Mouse (Mus musculus): ENCODE results near the gene Cul5.
A peak's percentile ranks its signal among the peaks of the same experiment; 100 is the strongest.

The Cul5 gene

DNA sequence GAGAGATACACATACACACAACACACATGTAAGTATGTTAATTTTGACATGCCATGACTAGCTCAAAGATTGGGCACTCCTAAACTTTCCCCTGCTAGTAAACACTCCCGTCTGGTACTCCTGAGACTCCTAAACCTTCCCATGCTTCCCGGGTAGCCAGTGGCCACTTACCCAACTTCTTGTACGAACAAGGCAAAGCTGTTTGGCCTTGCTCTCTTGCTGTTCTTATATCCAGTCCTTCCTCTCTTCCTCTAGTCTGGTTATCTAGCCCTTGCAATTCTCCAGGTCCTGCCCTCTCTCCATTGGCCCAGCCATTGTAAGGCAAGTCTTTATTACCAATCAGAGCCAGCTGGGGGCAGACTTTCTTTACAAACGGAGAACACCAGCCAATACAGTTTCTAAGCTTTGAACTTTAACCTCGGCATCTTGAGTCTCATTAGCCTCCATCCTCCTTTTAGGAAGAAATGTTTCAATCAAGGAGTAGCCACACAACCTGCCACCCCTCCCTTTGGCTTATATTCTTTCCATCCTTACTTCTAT is at the start of gene Cul5:
Gene Cul5, minus strand, starts transcription at position 335 of the 540 bp plus-strand sequence.
- DNase-seq (ENCODE audit: low spot score in 2 of 2): peak; percentile 13 to 60

DNA sequence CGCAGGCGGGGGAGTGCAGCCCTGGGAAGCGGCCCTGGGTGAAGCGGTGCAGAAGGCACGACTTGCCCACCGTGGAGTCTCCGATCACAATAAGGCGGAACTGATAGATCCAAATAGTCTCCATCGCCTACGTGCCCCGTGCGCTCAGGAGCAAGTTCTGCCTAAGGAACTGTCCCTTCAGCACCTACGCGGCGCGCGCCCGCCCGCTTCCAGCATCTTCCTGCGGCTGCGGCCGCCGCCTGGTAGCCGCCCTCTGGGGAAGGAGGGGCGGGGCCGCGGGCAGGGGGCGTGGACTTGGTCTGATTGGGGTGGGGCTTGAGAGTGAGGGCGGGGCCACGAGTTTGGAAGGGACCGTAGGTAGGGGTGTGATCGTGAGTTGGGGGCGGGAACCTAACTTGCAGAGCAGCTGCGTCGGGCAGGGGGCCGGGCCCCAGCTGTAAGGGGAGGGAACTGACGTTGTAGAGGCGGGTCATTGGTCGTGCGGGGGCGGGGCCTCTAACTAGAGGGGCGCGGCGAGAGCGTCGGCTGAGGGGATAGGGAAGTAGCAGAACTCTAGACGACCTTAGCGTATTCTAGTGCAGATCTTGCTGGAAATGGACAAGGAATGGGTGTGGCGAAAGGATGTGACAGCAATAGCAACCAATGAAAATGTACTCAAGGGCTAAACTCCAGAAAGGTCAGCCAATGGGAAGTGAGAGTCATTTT is 36.3 kb upstream of the Cul5 start, which contains the start of gene Rab39:
Gene Rab39, minus strand, starts transcription at position 241 of the 705 bp plus-strand sequence.
- DNase-seq (ENCODE audit: low spot score in 2 of 2): peak; percentile 72 to 89

DNA sequence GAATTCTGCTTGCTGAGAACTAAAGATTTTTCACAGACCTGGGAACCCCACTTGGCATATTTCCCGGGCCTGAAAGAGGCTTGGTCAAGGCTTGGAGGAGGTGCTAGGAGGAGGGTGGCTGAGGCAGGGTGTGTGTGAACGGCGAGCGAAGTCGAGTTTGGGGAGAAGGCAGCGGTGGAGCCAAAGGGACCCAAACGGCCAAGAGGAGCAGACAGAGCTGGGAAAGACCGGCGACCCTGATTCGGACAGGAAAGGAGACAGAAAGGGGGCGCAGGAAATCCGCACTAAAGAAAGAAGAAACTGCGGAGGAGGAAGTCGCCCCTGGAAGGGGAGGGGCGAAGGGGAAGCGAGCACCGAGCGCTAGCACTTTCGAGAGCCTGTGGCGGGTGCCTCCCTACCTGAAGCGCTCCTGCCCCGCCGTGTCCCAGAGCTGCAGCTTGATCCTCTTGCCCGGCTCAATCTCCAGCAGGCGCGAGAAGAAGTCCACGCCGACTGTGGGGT is 35.7 kb upstream of the Cul5 start:
- peak in 1 of 2 experiments; percentile 58 for DNase-seq (ENCODE audit: low spot score in 2 of 2)

DNA sequence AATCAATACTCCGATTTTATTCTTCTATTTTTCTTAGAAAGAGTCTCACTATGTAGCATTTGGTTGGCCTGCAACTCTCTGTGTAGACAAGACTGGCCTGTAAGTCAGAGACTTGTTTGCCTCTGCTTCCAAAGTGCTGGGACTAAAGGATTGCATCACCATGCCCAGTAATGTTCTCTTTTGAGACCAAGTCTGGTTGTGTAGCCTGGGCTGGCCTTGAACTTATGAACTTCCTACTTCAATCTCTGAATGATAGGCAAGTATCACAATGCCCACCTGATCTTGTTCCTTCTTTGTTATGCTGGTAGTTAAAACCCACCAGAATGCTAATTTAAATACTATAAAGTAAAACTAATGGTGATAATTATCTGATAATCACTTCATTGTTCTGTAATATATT is 33.2 kb upstream of the Cul5 start:
- DNase-seq (ENCODE audit: low spot score in 2 of 2): no peak

DNA sequence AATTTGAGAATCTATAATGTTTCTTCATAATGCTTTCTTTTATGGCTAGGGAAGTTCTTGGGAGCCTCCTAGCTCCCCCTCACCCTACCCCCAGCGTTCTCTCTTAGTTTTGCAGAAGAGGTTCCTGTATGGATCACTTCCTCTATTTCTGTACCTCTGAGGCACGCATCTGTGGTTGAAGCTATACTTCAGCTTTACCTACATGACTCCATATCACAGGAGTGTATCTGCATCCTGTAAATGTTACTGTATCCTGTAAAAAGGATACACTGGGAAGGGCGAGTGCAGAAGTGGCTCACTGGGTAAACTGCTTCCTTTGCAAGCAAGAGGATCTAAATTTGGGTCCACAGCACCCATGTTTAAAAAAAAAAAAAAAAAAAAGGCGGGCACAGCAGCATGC is 30.7 kb upstream of the Cul5 start:
- peak in 1 of 2 experiments; percentile 13 for DNase-seq (ENCODE audit: low spot score in 2 of 2)

DNA sequence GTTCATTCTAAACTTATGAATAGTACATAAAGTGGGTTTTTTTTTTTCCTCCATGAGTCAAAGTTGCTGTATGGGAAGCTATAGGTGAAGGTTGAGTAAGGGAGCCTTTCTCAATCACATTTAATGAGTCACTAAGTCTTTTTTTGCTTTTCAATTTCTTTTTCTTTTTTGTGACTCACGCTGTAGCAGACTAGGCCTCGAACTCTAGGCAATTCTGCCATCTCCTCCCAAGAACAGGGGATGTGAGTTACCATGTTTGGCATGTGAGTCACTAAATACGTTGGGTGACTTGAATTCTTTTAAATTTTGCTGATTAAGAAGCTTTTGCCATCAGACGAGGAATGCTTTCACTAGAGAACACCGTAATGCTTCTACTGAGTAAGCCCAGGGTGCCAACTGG is 26.0 kb upstream of the Cul5 start:
- DNase-seq (ENCODE audit: low spot score in 2 of 2): no peak

DNA sequence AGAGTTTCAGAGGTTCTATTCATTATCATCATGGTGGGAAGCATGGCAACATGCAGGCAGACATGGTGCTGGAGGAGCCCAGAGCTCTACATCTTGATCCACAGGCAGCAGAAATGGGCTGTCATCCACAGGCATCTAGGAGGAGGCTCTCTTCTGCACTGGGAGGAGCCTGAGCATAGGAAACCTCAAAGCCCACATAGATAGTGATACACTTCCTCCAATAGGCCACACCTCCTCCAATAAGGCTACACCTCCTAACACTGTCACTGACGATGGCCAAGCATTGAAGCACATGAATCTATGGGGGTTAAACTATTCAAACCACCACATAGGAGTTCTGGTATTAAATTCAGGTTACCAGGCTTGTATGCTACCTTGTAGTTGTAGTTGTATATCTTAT is 23.9 kb upstream of the Cul5 start:
- peak in 1 of 2 experiments; percentile 6 for DNase-seq (ENCODE audit: low spot score in 2 of 2)

DNA sequence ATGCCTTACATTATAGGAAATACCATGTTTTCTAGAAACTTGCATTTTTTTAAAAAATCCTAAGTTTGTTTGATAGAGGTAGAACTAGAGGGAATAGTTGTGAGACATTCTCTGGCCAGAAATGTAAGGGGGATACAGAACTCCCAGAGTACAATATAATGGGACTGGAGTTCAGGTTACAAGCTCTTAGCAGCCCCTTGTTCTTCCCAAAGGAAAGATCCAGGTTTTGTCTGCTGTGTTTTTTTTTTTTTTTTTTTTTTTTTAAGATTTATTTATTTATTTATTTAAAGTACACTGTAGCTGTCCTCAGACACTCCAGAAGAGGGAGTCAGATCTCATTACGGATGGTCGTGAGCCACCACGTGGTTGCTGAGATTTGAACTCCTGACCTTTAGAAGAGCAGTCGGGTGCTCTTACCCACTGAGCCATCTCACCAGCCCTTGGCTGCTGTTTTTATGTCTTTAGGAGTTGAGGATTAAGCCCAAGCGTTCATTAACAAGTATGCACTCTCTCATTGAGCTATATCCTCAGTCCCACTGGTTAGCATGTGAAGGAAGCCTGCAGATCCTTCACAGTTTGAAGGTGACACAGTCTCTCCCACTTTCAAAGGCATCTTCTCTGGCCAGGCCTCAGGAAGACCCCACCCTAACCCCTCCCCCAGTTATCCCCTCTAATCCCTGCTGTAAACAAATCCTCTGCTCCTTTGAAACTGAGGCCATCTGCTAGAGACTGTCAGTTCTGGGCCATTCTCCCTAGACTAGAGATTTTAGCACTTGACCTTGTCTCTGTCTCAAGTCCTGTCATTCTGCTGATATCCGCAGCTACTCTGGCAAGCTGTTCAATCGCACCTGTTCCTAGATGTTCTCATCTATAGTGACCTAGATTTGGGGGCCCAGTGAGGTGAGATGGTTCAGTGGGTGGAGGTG is 22.2 kb upstream of the Cul5 start:
- no peak for DNase-seq (ENCODE audit: low spot score in 2 of 2)

DNA sequence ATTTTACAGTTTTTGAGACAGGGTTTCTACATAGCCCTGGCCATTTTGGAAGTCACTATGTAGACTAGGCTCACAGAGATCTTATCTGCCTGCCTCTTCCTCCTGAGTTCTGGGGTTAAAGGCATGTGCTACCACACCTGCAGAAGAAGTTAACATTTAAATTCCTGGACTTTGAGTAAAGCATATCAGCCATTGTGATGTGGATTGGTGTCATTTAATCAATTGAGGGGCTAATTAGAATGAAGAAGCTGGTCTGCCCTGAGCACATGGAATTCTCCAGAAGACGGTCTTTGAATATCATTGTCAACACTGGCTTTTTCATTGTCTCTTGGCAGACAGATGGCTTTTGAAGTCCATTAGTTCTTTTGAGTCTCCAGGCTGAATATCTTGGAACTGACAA is 11.0 kb upstream of the Cul5 start:
- no peak for DNase-seq (ENCODE audit: low spot score in 2 of 2)

DNA sequence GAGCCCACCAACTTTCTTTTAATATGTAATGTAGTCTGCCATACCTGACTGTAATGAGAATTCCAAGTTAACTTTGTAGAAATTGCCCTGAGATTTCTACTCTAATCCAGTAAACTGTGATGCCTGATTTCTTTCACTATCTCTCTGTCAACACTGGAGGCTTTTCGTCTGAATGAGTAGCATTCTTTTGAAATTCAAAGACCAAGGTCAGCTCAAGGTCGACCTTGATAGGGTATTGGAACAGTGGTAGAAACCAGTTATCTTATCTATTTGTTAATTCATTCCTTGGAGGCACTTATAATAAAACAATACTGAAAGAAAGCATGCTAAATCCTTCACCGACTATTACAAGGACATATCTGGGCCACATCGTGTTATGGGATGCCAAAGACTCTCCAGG is 7.1 kb upstream of the Cul5 start:
- DNase-seq (ENCODE audit: low spot score in 2 of 2): no peak

DNA sequence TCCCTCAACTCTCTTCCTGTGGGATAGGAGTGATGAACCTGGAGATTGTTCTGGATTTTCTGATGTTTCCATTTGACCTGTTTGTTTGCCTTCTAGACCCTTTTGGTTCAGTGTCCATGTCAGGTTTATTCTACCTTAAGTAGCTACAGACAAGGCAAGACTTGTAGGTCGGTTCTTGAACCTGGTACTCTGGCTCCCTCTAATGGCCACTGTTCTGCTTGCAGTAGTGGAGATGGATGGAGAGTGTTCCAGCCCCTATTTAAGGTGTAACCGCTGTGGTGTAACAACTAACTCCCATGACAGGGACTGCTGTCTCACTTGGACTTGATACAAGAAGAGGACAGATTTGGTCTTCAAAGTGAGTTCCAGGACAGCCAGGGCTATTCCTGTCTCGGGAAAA is 3.8 kb upstream of the Cul5 start:
- DNase-seq (ENCODE audit: low spot score in 2 of 2): peak; percentile 70 to 81

DNA sequence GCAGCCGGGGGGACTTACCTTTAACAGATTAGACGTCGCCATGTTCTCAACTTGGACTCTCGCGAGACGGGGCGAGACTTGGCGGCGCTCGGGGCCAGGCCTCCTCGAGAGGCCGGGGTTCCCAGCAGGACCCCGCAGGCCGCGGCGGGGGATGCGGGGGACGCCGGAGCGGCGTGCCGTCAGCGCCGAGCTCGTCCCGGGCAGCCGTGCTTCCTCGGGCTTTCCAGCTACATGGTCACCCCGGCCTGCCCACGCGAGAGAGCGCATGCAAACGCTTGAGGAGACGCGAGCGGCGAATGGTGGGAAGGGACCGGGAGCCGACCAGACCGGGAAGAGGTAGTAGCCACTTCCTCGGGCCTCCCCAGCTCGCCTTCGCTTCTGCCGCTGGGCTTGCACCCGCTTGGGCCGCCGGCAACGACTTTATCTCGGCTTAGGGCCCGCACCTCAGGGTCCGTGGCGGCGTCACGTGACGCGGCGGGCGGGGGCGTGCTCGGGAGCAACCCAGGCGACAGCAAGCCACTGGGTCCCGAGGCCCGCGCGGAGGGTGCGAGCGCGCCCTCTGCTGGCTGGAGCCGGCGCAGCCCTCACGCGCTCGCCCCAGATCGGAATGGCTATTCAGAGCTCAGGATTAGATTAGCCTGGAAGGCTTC is 2.7 kb downstream of the Cul5 start:
- peak; percentile 93 to 94 for DNase-seq (ENCODE audit: low spot score in 2 of 2)

DNA sequence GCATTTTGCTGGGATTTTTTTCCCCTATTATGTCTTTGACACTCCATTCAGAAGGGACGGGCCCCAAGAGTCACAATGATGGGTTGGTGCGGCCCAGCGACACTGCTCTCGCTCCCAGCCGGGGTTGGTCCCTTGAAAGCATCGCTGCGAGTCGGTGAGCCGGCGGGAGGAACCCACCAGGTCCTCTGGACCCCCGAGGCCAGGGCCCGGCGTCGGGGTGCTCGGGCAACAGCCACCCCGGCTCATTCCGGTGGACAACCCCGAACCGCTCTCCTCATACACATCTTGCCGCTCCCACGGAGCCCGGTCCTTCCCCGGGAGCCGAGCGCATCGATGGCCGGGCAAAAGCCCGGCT is 3.2 kb downstream of the Cul5 start:
- no peak for DNase-seq (ENCODE audit: low spot score in 2 of 2)

DNA sequence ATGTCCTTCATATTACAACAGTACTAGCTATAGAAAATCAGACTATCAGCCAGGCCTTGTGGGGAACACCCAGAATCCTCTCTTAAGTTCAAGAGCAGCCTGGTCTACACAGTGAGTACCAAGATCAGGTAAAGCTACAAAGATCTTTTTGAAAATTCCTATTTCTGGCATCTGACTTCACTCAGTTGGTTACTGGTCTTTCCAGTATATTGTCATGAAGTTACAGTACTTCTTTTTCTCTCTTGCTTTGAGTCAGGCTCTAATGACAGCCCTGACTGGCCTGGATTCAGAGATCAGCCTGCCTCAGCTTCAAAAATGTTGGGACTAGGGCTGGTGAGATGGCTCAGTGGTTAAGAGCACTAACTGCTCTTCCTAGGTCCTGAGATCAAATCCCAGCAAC is 4.4 kb downstream of the Cul5 start:
- DNase-seq (ENCODE audit: low spot score in 2 of 2): no peak

DNA sequence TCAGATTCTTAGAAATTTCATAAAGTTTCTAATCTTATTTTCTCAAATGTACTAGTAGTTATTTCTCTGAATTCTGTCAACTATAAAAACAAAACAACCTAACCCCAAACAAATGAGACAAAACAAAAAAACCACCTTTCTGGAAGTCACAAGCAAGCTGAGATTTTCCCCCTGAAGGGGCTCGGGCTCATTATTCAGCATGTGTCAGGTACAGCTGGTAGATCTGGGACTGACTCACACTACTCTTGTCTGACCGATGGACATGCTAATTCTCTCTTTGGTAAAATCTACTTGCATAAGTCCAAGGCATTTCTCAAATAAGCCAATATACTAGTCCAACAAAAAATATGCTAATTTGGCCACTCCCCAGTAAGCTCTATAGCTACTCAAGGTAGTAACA is 5.0 kb downstream of the Cul5 start:
- DNase-seq (ENCODE audit: low spot score in 2 of 2): no peak

DNA sequence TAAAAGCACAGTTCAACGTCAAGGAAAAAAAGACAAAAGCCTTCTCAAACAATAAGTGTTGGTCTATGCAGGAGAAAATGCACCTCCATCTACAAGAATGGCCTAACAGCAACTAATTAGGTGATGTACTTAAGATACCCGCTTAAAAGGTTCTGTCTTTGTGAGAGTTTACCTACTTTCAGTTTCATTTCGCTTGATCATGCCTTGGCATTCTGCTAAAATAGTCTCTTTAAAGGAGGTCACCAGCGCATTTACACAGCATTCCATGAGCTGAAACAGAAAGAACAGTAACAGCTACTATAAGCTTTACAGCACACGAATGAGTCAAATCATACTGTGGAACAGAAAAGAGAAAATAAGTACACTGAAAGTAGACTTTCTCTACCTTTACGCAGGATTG is 35.0 kb downstream of the Cul5 start:
- DNase-seq (ENCODE audit: low spot score in 2 of 2): no peak

DNA sequence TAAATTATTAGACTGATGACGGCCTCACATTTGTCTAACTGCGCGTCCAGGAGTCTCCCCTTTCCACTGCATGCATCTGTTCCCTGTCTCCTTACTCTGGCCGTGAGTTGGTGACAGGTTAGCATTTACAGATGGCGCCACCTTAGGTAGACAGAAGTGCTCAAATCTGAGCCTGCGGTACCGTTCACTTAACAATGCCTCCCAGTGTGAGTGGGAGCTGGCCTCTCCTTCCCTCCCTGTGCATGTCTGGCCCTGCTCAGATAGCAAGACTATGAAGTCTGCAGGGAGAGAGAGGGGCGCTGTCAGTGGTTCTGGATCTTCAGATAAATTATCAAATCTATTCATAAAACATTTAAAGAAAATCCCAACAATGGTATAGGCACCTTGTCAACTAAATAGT is 54.6 kb downstream of the Cul5 start:
- DNase-seq (ENCODE audit: low spot score in 2 of 2): no peak

DNA sequence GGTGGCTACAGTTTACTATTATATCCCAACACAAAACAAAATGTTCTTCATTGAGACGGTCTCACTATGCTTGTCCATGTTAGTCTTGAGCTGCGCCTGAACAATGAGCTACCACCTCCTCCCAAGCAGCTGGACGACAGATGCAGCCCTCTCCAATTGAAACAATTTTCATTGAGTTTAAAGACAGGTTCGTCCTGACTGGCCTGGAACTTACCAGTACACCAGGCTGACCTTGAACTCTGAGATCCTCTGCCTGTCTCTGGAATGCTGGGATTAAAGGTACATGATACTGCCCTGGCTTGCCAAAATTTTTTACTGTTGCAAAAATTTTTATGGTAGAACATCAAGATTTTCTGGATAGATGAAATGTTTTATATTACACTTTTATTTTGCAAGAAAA is 55.5 kb downstream of the Cul5 start:
- no peak for DNase-seq (ENCODE audit: low spot score in 2 of 2)

DNA sequence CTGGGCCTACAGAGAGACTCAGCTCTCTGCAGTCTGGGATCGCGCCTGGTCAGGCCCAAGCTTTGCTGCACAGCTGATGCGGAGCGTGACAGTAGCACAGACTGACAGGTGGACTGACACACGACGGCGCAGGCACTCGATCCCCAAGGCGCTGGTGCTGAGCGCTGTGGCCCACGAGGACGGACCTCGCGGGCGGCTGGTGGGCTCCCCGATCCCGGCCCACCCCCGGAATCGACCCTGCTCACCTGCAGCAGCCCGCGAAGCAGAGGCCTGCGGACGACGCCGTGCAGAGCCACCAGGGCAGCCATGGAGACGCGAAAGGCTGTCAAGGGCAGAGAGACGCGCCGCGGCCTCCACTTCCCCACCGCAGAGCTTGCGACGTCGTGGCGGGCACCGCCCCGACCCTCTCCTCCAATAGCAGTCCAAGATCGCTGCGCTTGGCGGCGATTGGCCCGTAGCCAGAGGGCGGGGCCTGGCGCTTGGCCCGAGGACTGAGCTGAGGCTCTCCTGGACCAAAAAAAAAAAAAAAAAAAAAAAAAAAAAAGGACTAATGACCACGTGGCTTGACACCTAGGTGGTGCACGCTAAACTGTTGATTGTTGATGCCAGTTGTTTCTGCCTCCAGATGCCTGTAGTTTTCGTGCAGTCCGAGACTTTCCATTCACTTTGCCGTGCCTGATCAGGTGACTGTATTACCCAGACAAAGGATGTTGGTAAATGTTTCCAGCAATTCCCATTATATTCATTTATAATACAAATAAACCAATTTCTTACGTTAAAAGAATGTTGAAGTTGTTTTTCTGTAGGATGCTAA is 59.6 kb downstream of the Cul5 start, which contains the start of gene Acat1:
Gene Acat1, minus strand, starts transcription at position 415 of the 814 bp plus-strand sequence.
- DNase-seq (ENCODE audit: low spot score in 2 of 2): peak; percentile 86 to 89

DNA sequence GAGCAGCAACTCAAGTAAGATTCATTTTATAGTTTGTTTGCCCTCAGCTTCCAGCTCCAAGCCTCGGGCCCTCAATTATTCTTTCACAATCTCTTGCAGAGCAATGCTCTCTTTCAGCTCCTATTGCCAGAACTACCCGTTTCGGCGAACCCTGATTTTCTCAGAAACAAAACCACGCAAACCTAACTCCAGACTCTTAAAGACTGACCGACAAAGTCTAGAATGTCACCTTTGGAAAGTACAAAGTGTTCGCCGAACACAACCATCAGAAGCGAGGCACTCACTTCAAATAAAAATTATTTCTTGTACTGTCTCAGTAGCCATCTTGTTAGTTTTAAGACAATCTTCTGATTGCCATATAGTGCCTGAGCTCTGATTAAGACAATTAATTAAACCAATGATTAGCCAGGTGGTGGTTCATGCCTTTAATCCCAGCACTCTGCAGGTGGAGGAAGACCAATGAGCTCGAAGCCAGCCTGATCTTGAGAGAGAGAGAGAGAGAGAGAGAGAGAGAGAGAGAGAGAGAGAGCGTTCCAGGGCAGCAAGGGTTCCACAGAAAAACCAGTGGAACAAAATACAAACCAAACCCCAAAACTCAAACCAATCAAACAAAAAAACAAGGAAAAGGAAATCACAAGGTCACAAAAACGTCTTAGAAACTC is 60.4 kb downstream of the Cul5 start:
- no peak for DNase-seq (ENCODE audit: low spot score in 2 of 2)

DNA sequence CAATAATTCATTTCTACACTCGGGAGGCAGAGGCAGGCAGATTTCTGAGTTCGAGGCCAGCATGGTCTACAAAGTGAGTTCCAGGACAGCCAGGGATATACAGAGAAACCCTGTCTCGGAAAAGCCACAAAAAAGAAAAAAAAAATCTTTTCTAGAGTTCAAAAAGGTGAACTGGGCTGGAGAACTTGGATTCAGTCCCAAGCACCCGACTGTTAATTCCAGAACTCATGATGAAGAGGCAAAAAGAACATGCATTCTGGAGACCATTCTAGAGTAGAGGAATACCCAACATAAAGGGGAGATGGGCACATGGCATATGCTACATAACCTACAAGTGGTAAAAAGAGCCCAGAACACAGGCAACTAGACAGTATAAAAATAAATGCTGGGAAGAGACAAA is 62.0 kb downstream of the Cul5 start:
- DNase-seq (ENCODE audit: low spot score in 2 of 2): no peak

Measured in natural killer cell, adult 2 months (primary cell).